Mouse (Mus musculus): Measurements from ENCODE around the gene Klf5.

GRCm38 (mm10) chr14:99354761-99355609, 56.5 kb downstream of the Klf5 start:
- no peak for TF ChIP-seq CTCF (IDR thresholded peaks at IDR 0.05; ENCODE audit: low read depth, low read length)
- no peak for TF ChIP-seq POLR2A (IDR thresholded peaks at IDR 0.05; ENCODE audit: extremely low read depth, insufficient read depth, low read length)
